Mouse (Mus musculus): Measurements from ENCODE around the gene Snn.

- peak; percentile 87 for TF ChIP-seq CTCF (conservative IDR thresholded peaks at IDR 0.05; ENCODE audit: insufficient read depth, insufficient read length, low read depth, low read length)
- no peak for TF ChIP-seq POLR2A (IDR thresholded peaks at IDR 0.05; ENCODE audit: low read depth, low read length)
Observed at GRCm38 (mm10) chr16:11035790-11036431, 24.8 kb upstream of the Snn start.

Data from kidney, adult 2 months (tissue).